Mouse (Mus musculus) MEL (cell line): ENCODE data around the gene Ess2.

Source experiments
- CTCF ChIP-seq, 3 experiments: IDR thresholded peaks in 2 of 3; conservative IDR thresholded peaks in 1 of 3; 2 replicates each; pipeline ENCODE4 v1.5.1; 2011 to 2012; ENCODE audit warnings: low read length in 3 of 3, low read depth in 2 of 3, mild to moderate bottlenecking in 2 of 3, improper control_type of control experiment in 1 of 3, inconsistent platforms in 1 of 3, mixed read lengths in 1 of 3, moderate library complexity in 1 of 3; ENCODE audit not compliant: control insufficient read depth in 1 of 3, insufficient read depth in 1 of 3, poor library complexity in 1 of 3, severe bottlenecking in 1 of 3
- EP300 ChIP-seq, 2 experiments: IDR thresholded peaks; 2 replicates each; pipeline ENCODE4 v1.6.1; 2011; ENCODE audit warnings: improper control_type of control experiment in 2 of 2, low read length in 2 of 2, low read depth in 1 of 2, mild to moderate bottlenecking in 1 of 2
- NRF1 ChIP-seq: IDR thresholded peaks from 2 replicates; pipeline ENCODE4 v1.6.1; 2014; ENCODE audit warnings: low read depth, mild to moderate bottlenecking, inconsistent platforms, low read length, improper control_type of control experiment, moderate library complexity; ENCODE audit not compliant: poor library complexity, insufficient read depth, severe bottlenecking
- POLR2A ChIP-seq, 2 experiments: IDR thresholded peaks; 2 replicates each; pipeline ENCODE4 v1.6.1; 2011 to 2012; ENCODE audit warnings: low read length in 2 of 2, mild to moderate bottlenecking in 2 of 2, control low read depth in 1 of 2, improper control_type of control experiment in 1 of 2, low read depth in 1 of 2, moderate library complexity in 1 of 2; ENCODE audit not compliant: control insufficient read depth in 1 of 2, insufficient read depth in 1 of 2, poor library complexity in 1 of 2
- SIN3A ChIP-seq: IDR thresholded peaks from 2 replicates; pipeline ENCODE4 v1.6.1; 2012; ENCODE audit warnings: low read length, improper control_type of control experiment, inconsistent platforms
- ZKSCAN1 ChIP-seq: IDR thresholded peaks from 2 replicates; pipeline ENCODE4 v1.6.1; 2012; ENCODE audit warnings: low read depth, mild to moderate bottlenecking, inconsistent platforms, low read length, improper control_type of control experiment, moderate library complexity

GRCm38 (mm10) chr16:17882196-17882595, 29.0 kb downstream of the Ess2 start:
- TF ChIP-seq CTCF (IDR thresholded peaks at IDR 0.05 in 2 of 3, conservative IDR thresholded peaks at IDR 0.05 in 1 of 3; ENCODE audit: control insufficient read depth in 1 of 3, insufficient read depth in 1 of 3, low read depth in 2 of 3, low read length in 3 of 3, poor library complexity in 1 of 3, severe bottlenecking in 1 of 3), result no peak
- TF ChIP-seq POLR2A (IDR thresholded peaks at IDR 0.05; ENCODE audit: control insufficient read depth in 1 of 2, insufficient read depth in 1 of 2, low read depth in 1 of 2, low read length in 2 of 2, poor library complexity in 1 of 2), result no peak
- no peak for TF ChIP-seq ZKSCAN1
- no peak for TF ChIP-seq NRF1
- no peak for TF ChIP-seq EP300 (IDR thresholded peaks at IDR 0.05; ENCODE audit: low read depth in 1 of 2, low read length in 2 of 2)
- no peak for TF ChIP-seq SIN3A
